Mouse (Mus musculus) embryonic facial prominence, embryonic 14.5 days (tissue): Measurements from ENCODE around the gene Muc4. TPM values are rescaled to one million over a fixed set of nuclear protein-coding genes. Genes with fewer than 3 reads are reported as not detected.

ENCODE experiments used
- ATAC-seq: fragments of 200-750 bp; cut with Nextera tagmentation; 2 replicates; pipeline ENCODE4 v1.8.0; 2017; ENCODE audit warnings: low read depth, moderate number of reproducible peaks, moderate TSS enrichment
- DNase-seq: peaks from one replicate; pipeline ENCODE4 v3.0.0-alpha.2; 2015; ENCODE audit warnings: low spot score
- H3K27ac ChIP-seq: fragments of 300-500 bp; sonication (generic); replicated peaks from 2 replicates; pipeline ENCODE4 v1.5.1; 2014; ENCODE audit warnings: low read depth, mild to moderate bottlenecking, low read length, moderate library complexity
- H3K27me3 ChIP-seq: fragments of 300-500 bp; sonication (generic); replicated peaks from 2 replicates; pipeline ENCODE4 v1.6.1; 2014; ENCODE audit warnings: low read length; ENCODE audit not compliant: control insufficient read depth, insufficient read depth
- H3K36me3 ChIP-seq: fragments of 300-500 bp; sonication (generic); 2 replicates; pipeline ENCODE4 v1.6.1; 2014; ENCODE audit warnings: low read length, mixed read lengths; ENCODE audit not compliant: control insufficient read depth, insufficient read depth
- H3K4me1 ChIP-seq: fragments of 300-500 bp; sonication (generic); 2 replicates; pipeline ENCODE4 v1.6.1; 2014; ENCODE audit warnings: antibody characterized with exemption, low read length; ENCODE audit not compliant: control insufficient read depth, insufficient read depth
- H3K4me2 ChIP-seq: fragments of 300-500 bp; sonication (generic); 2 replicates; pipeline ENCODE4 v1.6.1; 2014; ENCODE audit warnings: low read depth, mild to moderate bottlenecking, low read length, moderate library complexity, mixed read lengths
- H3K4me3 ChIP-seq: fragments of 300-500 bp; sonication (generic); 2 replicates; pipeline ENCODE4 v1.5.1; 2014; ENCODE audit warnings: low read depth, mild to moderate bottlenecking, low read length
- H3K9ac ChIP-seq: fragments of 300-500 bp; sonication (generic); 2 replicates; pipeline ENCODE4 v1.6.1; 2014; ENCODE audit warnings: low read depth, mild to moderate bottlenecking, low read length, moderate library complexity, mixed read lengths
- H3K9me3 ChIP-seq: fragments of 300-500 bp; sonication (generic); 2 replicates; pipeline ENCODE4 v1.6.1; 2016; ENCODE audit warnings: low read length; ENCODE audit not compliant: control insufficient read depth
- WGBS: fragments of 180-500 bp; shearing (Covaris S2); extraction: QIAGEN DNeasy Blood & Tissue Kit; methylation state at CpG from one replicate; pipeline ENCODE4 v1.1.7; 2014; 5-methylcytosine and 5-hydroxymethylcytosine counted together
- polyA plus RNA-seq: library from polyadenylated mRNA; unstranded; fragments of >200 nt; fragmentation: Nextera tagmentation; extraction: Ambion mirVana; gene quantifications from 2 replicates; pipeline ENCODE4 v1.2.1, GENCODE M21; 2014

Gene Muc4
- polyA plus RNA-seq, 1 experiment from 2014 or later, result 1.6 TPM

DNA sequence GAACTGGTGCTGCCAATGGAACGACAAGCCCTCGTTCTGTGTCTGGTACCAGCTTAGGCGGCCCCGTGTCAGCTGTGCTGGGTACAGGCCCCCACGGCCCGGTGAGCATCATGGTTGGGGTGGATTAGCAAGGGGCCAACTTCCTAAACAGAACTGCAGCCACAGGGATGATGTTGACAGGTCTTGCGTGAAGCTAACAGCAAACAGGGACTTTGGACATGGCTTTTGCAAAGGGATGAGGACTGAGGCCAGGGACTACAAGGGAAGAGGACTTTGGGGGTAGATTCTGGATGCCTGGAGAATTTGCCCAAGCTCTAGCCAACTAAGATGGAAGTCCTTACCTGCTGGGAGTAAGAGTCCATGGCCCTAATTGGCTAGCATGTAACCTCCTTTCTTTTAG is 31.2 kb downstream of the Muc4 start:
- Histone ChIP-seq H3K36me3 (no peaks in the 10 kb centered on the region), H3K9ac (no peak overlapping the region), H3K27me3 (no peaks in the 10 kb centered on the region), H3K27ac (no peak overlapping the region), H3K9me3 (no peaks in the 10 kb centered on the region), H3K4me1 (no peaks in the 10 kb centered on the region), H3K4me2 (no peak overlapping the region), H3K4me3 (no peak overlapping the region)
- ATAC-seq (no peak), DNase-seq (no peak)
- 89% methylated on average over 7 of the region's 7 CpGs for WGBS

DNA sequence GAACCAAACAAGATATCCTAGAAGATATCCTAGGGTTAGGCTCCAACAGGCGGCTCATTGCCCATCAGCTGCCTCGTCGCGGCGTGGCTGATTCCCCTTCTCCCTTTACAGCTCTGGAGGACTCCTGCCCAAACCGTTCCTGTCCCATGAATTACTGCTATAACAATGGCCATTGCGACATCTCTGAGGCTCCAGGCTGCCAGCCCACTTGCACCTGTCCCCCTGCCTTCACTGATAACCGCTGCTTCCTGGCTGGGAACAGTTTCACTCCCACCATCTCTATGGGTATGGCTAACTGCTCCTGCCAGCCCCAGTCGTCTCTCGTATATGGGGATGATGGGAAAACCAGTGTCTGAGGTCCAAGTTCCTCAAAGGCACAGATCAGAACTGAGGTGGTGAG is 41.0 kb downstream of the Muc4 start:
- Histone ChIP-seq H3K9me3 (no peaks in the 10 kb centered on the region), H3K4me3 (no peak overlapping the region)
- no peak for DNase-seq

DNA sequence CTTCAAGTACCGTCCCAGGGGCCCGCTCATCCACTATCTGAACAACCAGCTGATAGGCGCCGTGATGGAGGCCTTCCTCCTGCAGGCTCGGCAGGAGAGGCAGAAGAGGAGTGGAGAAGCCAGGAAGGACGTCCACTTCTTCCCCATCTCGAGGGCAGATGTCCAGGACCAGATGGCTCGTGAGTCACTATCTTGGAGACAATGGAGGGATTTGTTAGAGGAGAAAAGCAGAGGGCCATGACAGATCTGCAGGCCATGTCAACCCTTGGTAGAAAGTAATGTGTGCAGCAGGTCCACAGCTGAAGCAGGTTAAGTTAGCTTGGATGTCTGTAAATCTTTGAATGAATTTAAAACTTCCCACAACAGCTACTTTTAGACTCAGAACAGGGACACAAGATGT is 43.3 kb downstream of the Muc4 start:
- no peak overlapping the region for H3K4me2 ChIP-seq
- H3K9ac ChIP-seq, result no peak overlapping the region
- H3K27ac ChIP-seq, result no peak overlapping the region
- ATAC-seq, result no peak
- no peaks in the 10 kb centered on the region for H3K9me3 ChIP-seq
- DNase-seq, result no peak
- WGBS, result 56% methylated on average over 8 of the region's 8 CpGs
- no peaks in the 10 kb centered on the region for H3K36me3 ChIP-seq
- H3K4me1 ChIP-seq, result no peaks in the 10 kb centered on the region
- H3K27me3 ChIP-seq, result no peaks in the 10 kb centered on the region
- H3K4me3 ChIP-seq, result no peak overlapping the region

More for the DNA sequence above, 41.0 kb downstream of the Muc4 start:
- WGBS, result 79% methylated on average over 10 of the region's 10 CpGs
- no peak for ATAC-seq
- Histone ChIP-seq H3K4me1 (no peaks in the 10 kb centered on the region), H3K4me2 (no peak overlapping the region), H3K27ac (no peak overlapping the region), H3K36me3 (no peaks in the 10 kb centered on the region), H3K27me3 (no peaks in the 10 kb centered on the region), H3K9ac (no peak overlapping the region)

DNA sequence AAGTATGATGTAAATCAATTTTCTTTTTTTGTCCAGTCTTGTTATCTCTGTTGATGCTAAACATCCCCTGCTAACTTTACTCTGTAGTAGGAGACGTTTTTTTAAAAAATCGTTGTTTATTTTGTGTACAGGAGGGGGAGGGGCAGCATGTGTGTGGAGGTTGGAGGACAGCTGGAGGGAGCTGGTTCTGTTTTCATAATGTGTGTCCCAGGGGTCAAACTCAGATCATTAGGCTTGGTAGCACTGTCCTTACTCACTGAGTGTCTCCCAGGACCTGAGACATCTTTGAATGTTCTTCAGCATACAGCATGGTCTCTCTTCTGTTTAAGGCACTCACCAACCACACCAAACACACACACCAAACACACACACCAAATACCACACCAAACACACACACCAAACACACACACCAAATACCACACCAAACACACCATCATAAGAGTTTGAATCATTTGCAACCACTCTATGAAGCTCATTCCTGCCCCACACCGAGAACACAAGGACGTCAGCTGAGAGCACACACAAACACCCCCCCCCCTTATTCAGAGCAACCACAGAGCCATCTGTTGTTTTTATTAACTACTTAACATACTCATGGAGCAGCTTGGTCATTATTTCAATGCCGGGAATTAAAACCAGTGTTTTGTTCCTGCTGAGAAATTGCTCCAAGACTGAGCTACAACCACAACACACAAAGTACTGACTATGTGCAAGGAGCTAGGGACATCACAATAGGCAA is 47.8 kb downstream of the Muc4 start:
- Histone ChIP-seq H3K36me3 (no peaks in the 10 kb centered on the region), H3K4me3 (no peak overlapping the region), H3K4me2 (no peak overlapping the region), H3K9me3 (no peaks in the 10 kb centered on the region), H3K27me3 (no peaks in the 10 kb centered on the region), H3K9ac (no peak overlapping the region), H3K4me1 (no peaks in the 10 kb centered on the region), H3K27ac (no peak overlapping the region)
- ATAC-seq (no peak), DNase-seq (no peak)
- 50% methylated on average over 5 of the region's 5 CpGs for WGBS

DNA sequence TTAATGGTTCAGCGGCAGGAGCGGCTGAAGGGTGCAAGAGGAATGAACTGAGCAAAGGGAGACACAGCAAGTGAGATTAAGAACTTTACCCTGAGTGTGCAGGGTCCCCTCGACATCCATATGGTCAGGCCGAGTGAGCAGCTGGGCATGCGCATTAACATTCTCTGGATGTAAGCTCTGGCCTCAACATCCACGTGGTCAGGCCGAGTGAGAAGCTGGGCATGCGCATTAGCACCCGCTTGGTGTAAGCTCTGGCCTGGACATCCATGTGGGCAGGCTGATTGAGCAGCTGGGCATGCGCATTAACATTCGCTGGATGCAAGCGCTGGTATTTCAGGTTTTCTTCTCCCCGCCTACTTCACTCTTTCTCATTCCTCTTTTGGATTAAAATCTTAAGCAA is 49.2 kb downstream of the Muc4 start:
- Histone ChIP-seq H3K4me3 (no peak overlapping the region), H3K4me1 (no peaks in the 10 kb centered on the region), H3K9ac (no peak overlapping the region), H3K9me3 (no peaks in the 10 kb centered on the region), H3K36me3 (no peaks in the 10 kb centered on the region), H3K27ac (no peak overlapping the region), H3K4me2 (no peak overlapping the region), H3K27me3 (no peaks in the 10 kb centered on the region)
- DNase-seq (peak; percentile 43), ATAC-seq (no peak)
- WGBS, result 79% methylated on average over 13 of the region's 13 CpGs

DNA sequence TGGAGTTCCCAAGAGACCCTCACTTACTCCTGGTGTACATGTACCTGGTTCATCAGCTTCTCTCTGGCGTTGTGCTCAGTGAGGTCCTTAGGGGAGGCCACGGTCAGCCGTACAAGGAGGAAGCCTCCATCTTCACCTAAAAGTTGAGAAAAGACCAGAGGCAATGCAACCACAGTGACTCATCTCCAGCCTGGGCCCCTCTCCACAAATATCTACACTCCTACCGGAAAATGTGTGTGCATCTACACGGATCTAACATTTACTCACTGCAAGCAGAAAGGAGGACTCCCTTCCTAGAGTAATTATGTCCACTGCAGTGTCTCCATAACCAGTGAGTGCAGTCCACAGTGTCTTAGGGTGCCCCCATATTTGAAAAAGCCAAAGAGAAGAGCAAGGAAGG is 54.4 kb downstream of the Muc4 start:
- ATAC-seq (no peak), DNase-seq (no peak)
- Histone ChIP-seq H3K36me3 (no peaks in the 10 kb centered on the region), H3K27ac (no peak overlapping the region), H3K4me2 (no peak overlapping the region), H3K9ac (no peak overlapping the region), H3K9me3 (no peaks in the 10 kb centered on the region), H3K4me3 (no peak overlapping the region), H3K27me3 (no peaks in the 10 kb centered on the region), H3K4me1 (no peaks in the 10 kb centered on the region)
- 87% methylated on average over 5 of the region's 5 CpGs for WGBS

DNA sequence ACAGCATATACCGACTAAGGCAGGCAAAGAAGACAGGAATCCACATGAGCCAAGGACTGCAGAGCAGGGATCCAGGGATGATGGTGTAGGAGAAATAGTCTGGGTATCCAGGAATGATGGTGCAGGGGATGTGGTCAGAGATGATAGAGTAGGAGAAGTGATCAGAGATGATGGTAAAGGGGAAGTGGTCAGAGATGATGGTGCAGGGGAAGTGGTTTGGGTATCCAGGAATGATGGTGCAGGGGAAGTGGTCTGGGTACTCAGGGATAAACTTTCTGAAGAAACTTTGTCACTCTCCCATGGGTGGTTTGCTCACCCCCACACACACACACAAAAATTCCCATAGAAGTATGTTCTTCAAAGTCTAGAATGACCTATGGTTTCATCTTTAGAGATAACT is 59.5 kb downstream of the Muc4 start:
- Histone ChIP-seq H3K9me3 (0 out of 2 replicates have a peak, but pooled peaks cover 4% of the 10 kb centered on the region), H3K4me2 (no peak overlapping the region), H3K27me3 (no peaks in the 10 kb centered on the region), H3K4me1 (no peaks in the 10 kb centered on the region), H3K4me3 (no peak overlapping the region), H3K27ac (no peak overlapping the region), H3K36me3 (no peaks in the 10 kb centered on the region), H3K9ac (no peak overlapping the region)
- DNase-seq (no peak), ATAC-seq (no peak)
- 89% methylated on average over 1 of the region's 1 CpGs for WGBS

DNA sequence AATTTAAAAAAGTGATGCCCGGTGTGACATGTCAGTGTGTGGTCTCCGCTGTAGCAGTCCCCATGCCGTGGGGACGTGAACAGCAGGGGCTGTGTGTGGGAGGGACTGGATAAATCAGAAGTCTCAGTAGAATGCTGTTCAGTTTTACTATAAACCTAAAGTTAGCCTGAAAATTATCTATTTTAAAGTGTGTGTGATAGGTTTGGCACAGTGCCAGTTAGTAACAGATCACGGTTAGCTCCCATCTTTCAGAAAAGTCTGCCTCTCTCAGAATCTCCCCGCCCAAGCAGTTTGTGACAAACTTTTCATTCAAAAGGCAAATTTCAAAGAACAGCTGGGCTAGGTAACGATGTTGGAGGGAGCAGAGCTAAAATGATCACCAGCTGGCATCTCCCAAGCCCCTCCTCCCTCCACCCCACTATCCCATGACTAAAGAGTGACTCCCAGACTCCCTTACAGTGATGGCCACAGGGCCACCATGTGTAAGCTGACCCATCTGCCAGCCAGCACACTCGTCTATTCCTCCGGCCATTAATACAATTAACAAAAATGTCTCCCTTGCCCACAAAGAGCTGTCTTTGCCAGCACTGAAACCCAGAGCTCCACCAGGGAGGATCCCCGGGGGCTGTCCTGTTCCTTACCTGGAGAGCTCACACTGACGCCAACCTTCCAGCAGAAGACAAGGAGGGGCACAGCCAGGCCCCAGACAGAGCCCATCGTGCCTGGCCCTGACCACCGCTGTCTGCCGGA is 61.2 kb downstream of the Muc4 start:
- Histone ChIP-seq H3K4me1 (no peaks in the 10 kb centered on the region), H3K4me2 (no peak overlapping the region), H3K4me3 (no peak overlapping the region), H3K27me3 (no peaks in the 10 kb centered on the region), H3K9me3 (0 out of 2 replicates have a peak, but pooled peaks cover 4% of the 10 kb centered on the region), H3K36me3 (no peaks in the 10 kb centered on the region), H3K9ac (no peak overlapping the region), H3K27ac (no peak overlapping the region)
- ATAC-seq, result 0 out of 2 replicates have a peak, but pooled peaks have one; percentile 60
- WGBS, result 53% methylated on average over 14 of the region's 14 CpGs
- DNase-seq, result no peak

DNA sequence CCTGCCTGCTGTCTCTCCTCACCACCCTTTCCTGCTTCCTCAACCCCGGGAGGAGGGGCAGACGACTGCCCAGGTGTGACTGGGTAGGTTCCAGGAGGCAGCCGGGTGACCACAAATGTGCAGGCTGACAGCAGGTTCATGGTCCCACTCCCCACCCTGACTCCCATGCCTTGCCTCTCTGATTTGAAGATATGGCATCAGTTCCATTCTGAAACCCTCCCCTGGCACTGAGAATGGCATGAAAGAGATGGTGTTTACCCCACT is 61.7 kb downstream of the Muc4 start, which contains the start of gene Muc20:
Gene Muc20 (minus strand): TSS at position 10 of the 264 bp plus-strand sequence.
- Histone ChIP-seq H3K9ac (no peak within 1 kb of the TSS), H3K36me3 (no peaks in the 10 kb centered on the region), H3K27me3 (no peaks in the 10 kb centered on the region), H3K27ac (no peak within 1 kb of the TSS), H3K4me3 (no peak within 1 kb of the TSS), H3K4me2 (no peak within 1 kb of the TSS), H3K4me1 (no peaks in the 10 kb centered on the region), H3K9me3 (0 out of 2 replicates have a peak, but pooled peaks cover 4% of the 10 kb centered on the region)
- no peak for DNase-seq
- WGBS, result 73% methylated on average over 3 of the region's 3 CpGs
- ATAC-seq, result no peak
